Mouse (Mus musculus) CH12.LX (cell line): ENCODE data around the gene Lactbl1. TPM values are rescaled to one million over a fixed set of nuclear protein-coding genes. Genes with fewer than 3 reads are reported as not detected.
A peak's percentile ranks its signal among the peaks of the same experiment; 100 is the strongest.

Source experiments
- DNase-seq: peaks from one replicate; pipeline ENCODE4 v3.0.0-alpha.2; 2013; ENCODE audit errors: extremely low read depth
- H3K27ac ChIP-seq: 2 replicates; pipeline ENCODE4 v1.5.1; 2012; ENCODE audit warnings: low read depth, mild to moderate bottlenecking, control low read depth, moderate library complexity; ENCODE audit not compliant: insufficient read depth
- H3K27me3 ChIP-seq: replicated peaks from 2 replicates; pipeline ENCODE3; 2012; ENCODE audit warnings: inconsistent platforms
- H3K36me3 ChIP-seq, 2 experiments: replicated peaks in 1 of 2; 2 replicates each; pipeline versions ENCODE3 to v1.6.1; 2012; ENCODE audit warnings: inconsistent platforms in 1 of 2, low read length in 1 of 2, mild to moderate bottlenecking in 1 of 2, mixed read lengths in 1 of 2, moderate library complexity in 1 of 2; ENCODE audit not compliant: control insufficient read depth in 1 of 2, insufficient read depth in 1 of 2
- H3K4me1 ChIP-seq, 2 experiments: 2 replicates each; pipeline ENCODE4 v1.6.1; 2012; ENCODE audit warnings: inconsistent platforms in 1 of 2, moderate library complexity in 1 of 2; ENCODE audit not compliant: insufficient read depth in 2 of 2, control insufficient read depth in 1 of 2
- H3K4me2 ChIP-seq: 2 replicates; pipeline ENCODE4 v1.6.1; 2012; ENCODE audit warnings: low read depth, mild to moderate bottlenecking, control low read depth; ENCODE audit not compliant: poor library complexity, insufficient read depth, severe bottlenecking
- H3K4me3 ChIP-seq, 3 experiments: fragments of 150-350 bp in 1 of 3; sonication (generic) in 1 of 3; replicated peaks in 1 of 3; 2 replicates each; pipeline versions ENCODE3 to v1.5.1; 2011 to 2012; ENCODE audit warnings: low read depth in 2 of 3, low read length in 2 of 3, mild to moderate bottlenecking in 2 of 3, moderate library complexity in 2 of 3, control low read depth in 1 of 3, improper control_type of control experiment in 1 of 3, inconsistent platforms in 1 of 3, mixed read lengths in 1 of 3; ENCODE audit not compliant: poor library complexity in 1 of 3
- H3K79me2 ChIP-seq: replicated peaks from 2 replicates; pipeline ENCODE4 v1.6.1; 2012; ENCODE audit warnings: mild to moderate bottlenecking, moderate library complexity; ENCODE audit not compliant: control insufficient read depth, poor library complexity, insufficient read depth, severe bottlenecking; ENCODE audit errors: extremely low read depth
- H3K9ac ChIP-seq: 2 replicates; pipeline ENCODE4 v1.6.1; 2012; ENCODE audit warnings: low read depth, mild to moderate bottlenecking, control low read depth, moderate library complexity; ENCODE audit not compliant: insufficient read depth
- H3K9me3 ChIP-seq: replicated peaks from 2 replicates; pipeline ENCODE3; 2012; ENCODE audit warnings: low read length, inconsistent platforms, mixed read lengths
- CHD1 ChIP-seq: IDR thresholded peaks from 2 replicates; pipeline ENCODE4 v1.6.1; 2012; ENCODE audit warnings: low read depth, low read length, improper control_type of control experiment, inconsistent platforms
- CHD2 ChIP-seq: IDR thresholded peaks from 2 replicates; pipeline ENCODE4 v1.6.1; 2011; ENCODE audit warnings: low read length, improper control_type of control experiment
- CTCF ChIP-seq, 2 experiments: IDR thresholded peaks in 1 of 2; conservative IDR thresholded peaks in 1 of 2; 2 replicates each; pipeline ENCODE4 v1.5.1; 2011 to 2012; ENCODE audit warnings: low read depth in 2 of 2, low read length in 2 of 2, improper control_type of control experiment in 1 of 2, inconsistent platforms in 1 of 2, mild to moderate bottlenecking in 1 of 2, moderate library complexity in 1 of 2
- EP300 ChIP-seq: IDR thresholded peaks from 2 replicates; pipeline ENCODE4 v1.6.1; 2011; ENCODE audit warnings: low read length, improper control_type of control experiment
- ETS1 ChIP-seq: conservative IDR thresholded peaks from 2 replicates; pipeline ENCODE4 v1.6.1; 2012; ENCODE audit warnings: low read depth, mild to moderate bottlenecking, inconsistent platforms, low read length, improper control_type of control experiment, moderate library complexity
- HCFC1 ChIP-seq: IDR thresholded peaks from 2 replicates; pipeline ENCODE4 v1.6.1; 2012; ENCODE audit warnings: low read depth, mild to moderate bottlenecking, inconsistent platforms, low read length, improper control_type of control experiment
- JUND ChIP-seq: conservative IDR thresholded peaks from 2 replicates; pipeline ENCODE4 v1.6.1; 2011; ENCODE audit warnings: low read depth, low read length, improper control_type of control experiment
- KAT2A ChIP-seq: IDR thresholded peaks from 2 replicates; pipeline ENCODE4 v1.6.1; 2012; ENCODE audit warnings: low read length, improper control_type of control experiment, inconsistent platforms; ENCODE audit not compliant: insufficient replicate concordance
- MAFK ChIP-seq: IDR thresholded peaks from 2 replicates; pipeline ENCODE4 v1.6.1; 2011; ENCODE audit warnings: low read length, improper control_type of control experiment; ENCODE audit not compliant: insufficient replicate concordance
- MXI1 ChIP-seq: IDR thresholded peaks from 2 replicates; pipeline ENCODE4 v1.6.1; 2011; ENCODE audit warnings: mild to moderate bottlenecking, low read depth, low read length, improper control_type of control experiment
- NELFE ChIP-seq: IDR thresholded peaks from 2 replicates; pipeline ENCODE4 v1.6.1; 2011; ENCODE audit warnings: low read depth, low read length, improper control_type of control experiment
- NRF1 ChIP-seq: IDR thresholded peaks from 2 replicates; pipeline ENCODE4 v1.6.1; 2014; ENCODE audit warnings: low read depth, mild to moderate bottlenecking, inconsistent platforms, low read length, improper control_type of control experiment, moderate library complexity
- POLR2A ChIP-seq: IDR thresholded peaks from 2 replicates; pipeline ENCODE4 v1.6.1; 2011; ENCODE audit warnings: low read depth, mild to moderate bottlenecking, improper control_type of control experiment, low read length
- POLR2AphosphoS2 ChIP-seq: IDR thresholded peaks from 2 replicates; pipeline ENCODE4 v1.6.1; 2011; ENCODE audit warnings: low read depth, low read length, improper control_type of control experiment
- RAD21 ChIP-seq: IDR thresholded peaks from 2 replicates; pipeline ENCODE4 v1.6.1; 2011; ENCODE audit warnings: low read depth, mild to moderate bottlenecking, low read length, improper control_type of control experiment, moderate library complexity
- SIN3A ChIP-seq: IDR thresholded peaks from 2 replicates; pipeline ENCODE4 v1.6.1; 2012; ENCODE audit warnings: low read length, improper control_type of control experiment, inconsistent platforms
- SMC3 ChIP-seq: IDR thresholded peaks from 2 replicates; pipeline ENCODE4 v1.6.1; 2011; ENCODE audit warnings: low read depth, low read length, improper control_type of control experiment
- TBP ChIP-seq: conservative IDR thresholded peaks from 2 replicates; pipeline ENCODE4 v1.6.1; 2011; ENCODE audit warnings: low read depth, low read length, improper control_type of control experiment
- UBTF ChIP-seq: IDR thresholded peaks from 2 replicates; pipeline ENCODE4 v1.6.1; 2012; ENCODE audit warnings: low read depth, mild to moderate bottlenecking, inconsistent platforms, low read length, improper control_type of control experiment, moderate library complexity
- USF1 ChIP-seq: IDR thresholded peaks from 2 replicates; pipeline ENCODE4 v1.6.1; 2014; ENCODE audit warnings: low read depth, mild to moderate bottlenecking, inconsistent platforms, low read length, improper control_type of control experiment
- ZKSCAN1 ChIP-seq: IDR thresholded peaks from 2 replicates; pipeline ENCODE4 v1.6.1; 2012; ENCODE audit warnings: low read depth, inconsistent platforms, low read length, improper control_type of control experiment, borderline replicate concordance
- ZMIZ1 ChIP-seq: IDR thresholded peaks from 2 replicates; pipeline ENCODE4 v1.6.1; 2012; ENCODE audit warnings: low read depth, mild to moderate bottlenecking, inconsistent platforms, low read length, improper control_type of control experiment
- ZNF384 ChIP-seq: IDR thresholded peaks from 2 replicates; pipeline ENCODE4 v1.6.1; 2012; ENCODE audit warnings: low read depth, low read length, improper control_type of control experiment, inconsistent platforms
- dilution Hi-C: fragments of 300-500 bp; cut with MboI; formaldehyde crosslinking; loops from 2 replicates; pipeline ENCODE4 v1.14.3; 2020; ENCODE audit warnings: low sequenced_read_pairs; ENCODE audit not compliant: extremely low pct_unique_long_range_greater_than_20kb, extremely low pct_ligation_motif_present
- in situ Hi-C: fragments of 300-500 bp; cut with MboI; formaldehyde crosslinking; loops from 3 replicates; pipeline ENCODE4 v1.14.3; 2019; ENCODE audit warnings: low sequenced_read_pairs, low pct_ligation_motif_present, low pct_unique_long_range_greater_than_20kb, mixed read lengths
- polyA plus RNA-seq: library from polyadenylated mRNA; unstranded; fragments of >175 nt; gene quantifications from 2 replicates; pipeline ENCODE4 v1.2.1, GENCODE M21; 2012; ENCODE audit warnings: low read depth; ENCODE audit not compliant: insufficient read length
- total RNA-seq, 2 experiments: library from RNA; depleted of rRNA; stranded (reverse); fragments of 300-350 nt in 1 of 2; fragments of >200 nt in 1 of 2; gene quantifications; 2 replicates each; pipeline ENCODE4 v1.2.3; 2012 to 2014

The Lactbl1 gene
- total and polyA plus RNA-seq, 3 experiments, result not detected

DNA sequence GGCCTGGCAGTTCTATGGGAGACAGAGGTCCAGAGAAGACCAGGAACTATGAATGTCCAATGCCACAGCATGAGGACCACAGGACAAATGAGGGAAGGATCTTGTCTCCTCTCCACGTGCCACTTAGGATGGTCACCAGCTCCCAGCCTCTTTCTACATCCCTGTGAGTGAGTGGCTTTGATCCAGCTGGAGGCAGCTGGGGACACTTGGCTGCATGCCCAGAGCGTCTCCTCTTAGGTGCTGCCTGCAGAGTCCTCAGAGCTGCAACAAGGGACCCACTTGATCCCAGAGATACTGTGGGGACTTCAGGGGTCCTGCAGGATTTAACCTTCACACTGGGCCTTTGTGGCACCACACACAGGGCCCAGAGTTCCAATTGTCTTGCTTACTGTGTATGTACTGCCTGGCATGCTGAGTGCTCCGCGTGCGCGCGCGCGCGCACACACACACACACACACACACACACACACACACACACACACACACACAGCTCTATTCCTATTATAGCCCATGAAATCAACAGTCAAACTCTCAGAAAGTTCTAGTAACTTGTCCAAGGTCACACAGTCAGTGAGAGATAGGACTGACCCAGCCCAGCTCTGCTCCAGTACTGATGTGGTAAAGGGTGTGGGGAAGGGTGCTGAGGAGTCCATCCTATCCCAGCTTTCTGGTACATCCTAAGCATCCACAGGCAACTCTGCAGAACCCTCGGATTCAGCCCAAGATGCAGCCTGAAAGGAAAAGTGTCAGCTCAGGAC lies 9.0 kb downstream of the Lactbl1 start:
- dilution Hi-C loops, result no loop called here
- in situ Hi-C loops, result no loop called here

GRCm38 (mm10) chr4:136635995-136636394 lies 13.6 kb downstream of the Lactbl1 start:
- dilution Hi-C loops, result no loop called here
- in situ Hi-C loops, result no loop called here
- H3K4me2 ChIP-seq, result no peak overlapping the region

More for the DNA sequence above, 9.0 kb downstream of the Lactbl1 start:
- Histone ChIP-seq H3K4me2 (no peak overlapping the region), H3K9ac (no peak overlapping the region), H3K9me3 (peaks cover 8% of the 10 kb centered on the region), H3K4me3 (no peak overlapping the region), H3K27ac (no peak overlapping the region), H3K36me3 (no peaks in the 10 kb centered on the region), H3K4me1 (peaks cover 0 to 6% of the 10 kb centered on the region in 2 experiments; a peak in 1 of 4 replicates), H3K79me2 (no peaks in the 10 kb centered on the region), H3K27me3 (peaks cover 4% of the 10 kb centered on the region)
- DNase-seq, result no peak
- TF ChIP-seq POLR2A, result no peak
- no peak for TF ChIP-seq UBTF
- no peak for TF ChIP-seq HCFC1
- TF ChIP-seq ETS1, result no peak
- no peak for TF ChIP-seq EP300
- no peak for TF ChIP-seq CHD1
- no peak for TF ChIP-seq CTCF (conservative IDR thresholded peaks at IDR 0.05 in 1 of 2, IDR thresholded peaks at IDR 0.05 in 1 of 2; ENCODE audit: low read depth in 2 of 2, low read length in 2 of 2)

DNA sequence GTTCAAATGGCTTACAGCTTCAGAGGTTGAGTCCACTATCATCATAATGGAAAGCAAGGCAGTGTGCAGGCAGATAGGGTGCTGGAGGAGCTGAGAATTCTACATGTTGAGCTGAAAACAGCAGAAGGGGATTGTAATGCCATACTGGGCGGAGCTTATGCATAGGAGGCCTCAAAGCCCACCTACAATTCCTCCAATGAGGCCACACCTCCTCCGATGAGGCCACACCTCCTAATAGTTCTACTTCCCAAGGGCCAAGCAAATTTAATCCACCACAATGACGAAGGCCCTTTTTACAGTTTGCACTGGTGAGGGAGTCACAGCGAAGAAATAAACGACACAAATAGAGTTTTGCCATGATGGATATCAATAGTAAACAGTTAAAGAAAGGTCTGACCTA lies 14.1 kb downstream of the Lactbl1 start:
- no peak for TF ChIP-seq SIN3A
- no peak for TF ChIP-seq CHD2
- TF ChIP-seq POLR2A, result no peak
- no peak for TF ChIP-seq SMC3
- no peak for TF ChIP-seq TBP
- no peak for TF ChIP-seq KAT2A
- TF ChIP-seq MAFK, result no peak
- TF ChIP-seq USF1, result no peak
- TF ChIP-seq POLR2AphosphoS2, result no peak
- TF ChIP-seq ZMIZ1, result no peak
- TF ChIP-seq NELFE, result no peak
- TF ChIP-seq ZNF384, result no peak
- TF ChIP-seq HCFC1, result no peak
- TF ChIP-seq NRF1, result no peak
- no peak for TF ChIP-seq ETS1
- no peak for TF ChIP-seq MXI1
- TF ChIP-seq, all 38 proteins: peak for 0

More at GRCm38 (mm10) chr4:136635995-136636394, 13.6 kb downstream of the Lactbl1 start:
- no peak overlapping the region for H3K27ac ChIP-seq
- no peak for DNase-seq
- H3K79me2 ChIP-seq, result no peaks in the 10 kb centered on the region
- H3K9me3 ChIP-seq, result peaks cover 14% of the 10 kb centered on the region
- H3K4me1 ChIP-seq, result no peaks in the 10 kb centered on the region
- H3K9ac ChIP-seq, result no peak overlapping the region
- H3K4me3 ChIP-seq, result no peak overlapping the region
- no peaks in the 10 kb centered on the region for H3K36me3 ChIP-seq
- TF ChIP-seq ETS1 (no peak), ZKSCAN1 (no peak), CTCF (conservative IDR thresholded peaks at IDR 0.05 in 1 of 2, IDR thresholded peaks at IDR 0.05 in 1 of 2; ENCODE audit: low read depth in 2 of 2, low read length in 2 of 2) (peak in 1 of 2 experiments; percentile 36; a peak in 2 of 4 replicates), SMC3 (no peak), MXI1 (no peak), RAD21 (no peak; the same call in none of the 2 replicates), JUND (no peak)
- peaks cover 10% of the 10 kb centered on the region for H3K27me3 ChIP-seq

More for the DNA sequence above, 14.1 kb downstream of the Lactbl1 start:
- no peaks in the 10 kb centered on the region for H3K36me3 ChIP-seq
- no peak overlapping the region for H3K9ac ChIP-seq
- peaks cover 14% of the 10 kb centered on the region for H3K9me3 ChIP-seq
- in situ Hi-C loops, result no loop called here
- peaks cover 10% of the 10 kb centered on the region for H3K27me3 ChIP-seq
- H3K4me2 ChIP-seq, result no peak overlapping the region
- H3K4me3 ChIP-seq, result no peak overlapping the region
- DNase-seq, result no peak
- H3K79me2 ChIP-seq, result no peaks in the 10 kb centered on the region
- H3K27ac ChIP-seq, result no peak overlapping the region
- H3K4me1 ChIP-seq, result no peaks in the 10 kb centered on the region
- dilution Hi-C loops, result no loop called here
